ENCODE assay signal across 10 mouse cellular contexts in genomic region chr2:122569439-122569838, GRCm38 (mm10). TPM values are rescaled to one million over a fixed set of nuclear protein-coding genes. Genes with fewer than 3 reads are reported as not detected.
DNase-seq lines count a peak whose midpoint lies in the region; ATAC-seq and TF ChIP-seq lines count a peak whose summit lies in the region.
"Had no signal": no experiment of that assay in that cellular context is flagged by ENCODE, and none has a peak within 500 bp of the region (broad histone marks: within the 10 kb centered on the region; RNA-seq: fewer than 3 reads in every experiment).

No protein-coding gene starts in this region.

- no peaks in the 10 kb centered on the region for H3K27me3 ChIP-seq in lung, embryonic 14.5 days (ENCODE audit: insufficient read depth, low read length)
- H3K27me3 ChIP-seq: stomach, embryonic 15.5 days had no signal

- H3K4me3 ChIP-seq in gastrocnemius, adult 2 months = no peak overlapping the region
- no peak overlapping the region for H3K4me3 ChIP-seq in embryonic fibroblast, embryonic 13.5 days (ENCODE audit: insufficient read depth, low read length)
- H3K4me3 ChIP-seq in lung, embryonic 14.5 days (ENCODE audit: low read depth, low read length) = no peak overlapping the region
- H3K4me3 ChIP-seq: stomach, embryonic 15.5 days had no signal

- WGBS in lung, embryonic 14.5 days = 10% methylated on average over 3 of the region's 3 CpGs

- H3K9ac ChIP-seq in lung, embryonic 14.5 days = no peak overlapping the region
- H3K9ac ChIP-seq: stomach, embryonic 15.5 days had no signal

- no peaks in the 10 kb centered on the region for H3K4me1 ChIP-seq in embryonic fibroblast, embryonic 13.5 days (ENCODE audit: control insufficient read depth, insufficient read depth, low read length)
- H3K4me1 ChIP-seq in lung, embryonic 14.5 days (ENCODE audit: insufficient read depth) = no peaks in the 10 kb centered on the region
- H3K4me1 ChIP-seq: stomach, embryonic 15.5 days had no signal

- intact Hi-C loops in gastrocnemius, adult 2 months (cut with DNase I) = loop anchor here (1.0 kb wide), 1 partner anchor 60 kb away; no protein-coding TSS in a partner anchor

- no peak for ATAC-seq in lung, embryonic 14.5 days (ENCODE audit: insufficient read depth)

- H3K27ac ChIP-seq in gastrocnemius, adult 2 months = no peak overlapping the region
- no peak overlapping the region for H3K27ac ChIP-seq in embryonic fibroblast, embryonic 13.5 days (ENCODE audit: insufficient read depth, low read length)
- no peak overlapping the region for H3K27ac ChIP-seq in lung, embryonic 14.5 days (ENCODE audit: low read depth)
- H3K27ac ChIP-seq: stomach, embryonic 15.5 days had no signal

- H3K9me3 ChIP-seq in lung, embryonic 14.5 days (ENCODE audit: low read depth, low read length) = no peaks in the 10 kb centered on the region
- H3K9me3 ChIP-seq: G1E; stomach, embryonic 15.5 days had no signal

- no peak overlapping the region for H3K4me2 ChIP-seq in lung, embryonic 14.5 days
- H3K4me2 ChIP-seq: stomach, embryonic 15.5 days had no signal

- DNase-seq in gastrocnemius, adult 2 months = peak; percentile 64
- DNase-seq in gastrocnemius, postnatal 25 days = no peak
- DNase-seq in CD8-positive naive resting alpha-beta T cell, adult 2 months (ENCODE audit: low read depth in 2 of 2, low spot score in 2 of 2) = peak; percentile 60 to 72
- peak; percentile 62 for DNase-seq in brain, embryonic 14.5 days (ENCODE audit: low read depth)
- peak; percentile 39 to 66 for DNase-seq in kidney, adult 8-10 months
- peak; percentile 83 for DNase-seq in lung, embryonic 14.5 days
- peak; percentile 65 for DNase-seq in retina, postnatal 1 day

- peak; percentile 84 for TF ChIP-seq CTCF in gastrocnemius, adult 2 months (IDR thresholded peaks at IDR 0.05)
- peak; percentile 75; the same call in 1 of the 2 replicates for TF ChIP-seq CTCF in brain, embryonic 14.5 days (IDR thresholded peaks at IDR 0.05; ENCODE audit: borderline replicate concordance, extremely low read depth, insufficient read depth, insufficient read length)
- TF ChIP-seq CTCF in embryonic fibroblast, embryonic 13.5 days (IDR thresholded peaks at IDR 0.05; ENCODE audit: borderline replicate concordance, insufficient read depth, low read length) = peak; percentile 41; the same call in 1 of the 2 replicates
- peak; percentile 79 for TF ChIP-seq CTCF in lung, embryonic 14.5 days (IDR thresholded peaks at IDR 0.05; ENCODE audit: low read depth)

- H3K36me3 ChIP-seq in lung, embryonic 14.5 days (ENCODE audit: insufficient read depth) = no peaks in the 10 kb centered on the region
- H3K36me3 ChIP-seq: G1E; stomach, embryonic 15.5 days had no signal

- TF ChIP-seq POLR2A in brain, embryonic 14.5 days (IDR thresholded peaks at IDR 0.05; ENCODE audit: borderline replicate concordance, extremely low read depth, insufficient read depth, insufficient read length, poor library complexity, severe bottlenecking) = no peak
- TF ChIP-seq POLR2A in embryonic fibroblast, embryonic 13.5 days (IDR thresholded peaks at IDR 0.05; ENCODE audit: low read depth, low read length) = no peak

RNA-seq across cellular contexts. Expression of gene Gatm, which starts 41.7 kb away (rescaled TPM):
- 1 to 10 TPM; 3.9 to 4.5 TPM for total RNA-seq in gastrocnemius, adult 2 months (2021)
- total RNA-seq in gastrocnemius, postnatal 25 days (2021) = 10 to 100 TPM in 1 of 2 experiments, 1 to 10 TPM in 1; 9.3 to 12.7 TPM
- 16.3 and 25.1 TPM in 2 replicates for polyA plus RNA-seq in brain, embryonic 14.5 days (2012; rRNA removed)
- 3.0 and 3.1 TPM in 2 replicates for polyA plus RNA-seq in embryonic fibroblast, embryonic 13.5 days (2011; ENCODE audit: insufficient read length, low read depth, missing spikeins)
- 6.1 and 6.9 TPM in 2 replicates for polyA plus RNA-seq in lung, embryonic 14.5 days (2014; fragmentation: Nextera tagmentation; extraction: Ambion mirVana)
- total RNA-seq: G1E had no signal
- polyA plus RNA-seq: G1E had no signal
